Mouse (Mus musculus): ENCODE results near the gene Lekr1.
A peak's percentile ranks its signal among the peaks of the same experiment; 100 is the strongest.

Gene Lekr1

DNA sequence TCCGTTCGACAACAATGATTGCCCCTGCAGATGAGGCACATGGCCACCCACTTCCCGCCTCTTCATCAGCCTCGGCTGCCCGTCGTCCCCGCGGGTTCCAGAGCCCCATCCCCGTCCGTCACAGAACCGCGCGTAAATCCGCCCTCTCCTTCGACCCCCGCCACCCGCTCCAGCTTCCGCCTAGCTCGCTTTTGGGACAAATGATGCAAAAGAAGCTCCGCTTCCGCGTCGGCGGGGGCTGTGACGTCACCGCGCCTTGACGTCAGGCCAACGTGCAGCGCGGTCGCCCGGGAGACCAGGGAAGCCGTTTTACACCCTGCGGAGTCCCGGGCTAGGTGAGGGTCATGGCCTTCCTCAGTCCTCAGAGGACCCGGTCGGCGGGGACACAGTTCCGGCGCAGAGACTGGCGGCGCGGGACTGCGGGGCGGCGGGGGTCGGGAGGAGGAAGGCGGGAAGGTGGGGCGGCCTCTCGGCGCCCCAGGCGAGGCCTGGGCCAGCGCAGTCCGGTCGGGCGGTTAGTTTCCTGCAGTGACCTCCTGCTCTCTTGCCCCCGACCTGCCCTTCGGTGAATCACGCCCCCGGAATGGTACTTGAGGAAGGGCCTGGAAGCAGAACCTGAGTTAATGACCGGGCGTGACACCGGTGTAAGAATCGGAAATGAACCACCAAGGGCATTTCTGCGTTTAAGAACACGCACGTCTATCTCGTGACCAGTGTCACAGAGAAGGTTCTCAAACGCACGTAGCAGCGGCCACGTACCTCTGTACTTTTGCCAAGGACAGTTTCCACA, at the start of gene Lekr1:
Gene Lekr1, plus strand, starts transcription at position 252 of the 790 bp plus-strand sequence.
- peak; percentile 97 for DNase-seq (ENCODE audit: low spot score)

DNA sequence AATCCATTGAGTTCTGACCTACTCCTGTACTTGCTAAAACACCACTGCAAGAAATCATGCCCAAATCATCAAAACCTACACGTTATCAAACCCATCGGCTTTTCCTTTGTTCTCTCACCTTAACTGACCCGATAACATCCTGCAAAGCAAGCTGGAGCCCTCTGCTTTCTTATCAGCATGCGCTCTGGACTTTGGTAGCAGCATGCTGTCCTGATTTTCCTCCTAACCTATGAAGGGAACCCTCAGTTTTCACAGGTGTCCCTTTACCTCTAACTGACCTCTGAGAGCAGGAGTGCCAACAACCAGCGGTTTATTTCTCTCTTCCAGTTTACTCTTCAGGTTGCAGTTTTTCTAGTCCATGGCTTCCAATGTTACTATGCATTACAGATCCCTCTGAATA, 48.5 kb upstream of the Lekr1 start:
- no peak for DNase-seq (ENCODE audit: low spot score)

DNA sequence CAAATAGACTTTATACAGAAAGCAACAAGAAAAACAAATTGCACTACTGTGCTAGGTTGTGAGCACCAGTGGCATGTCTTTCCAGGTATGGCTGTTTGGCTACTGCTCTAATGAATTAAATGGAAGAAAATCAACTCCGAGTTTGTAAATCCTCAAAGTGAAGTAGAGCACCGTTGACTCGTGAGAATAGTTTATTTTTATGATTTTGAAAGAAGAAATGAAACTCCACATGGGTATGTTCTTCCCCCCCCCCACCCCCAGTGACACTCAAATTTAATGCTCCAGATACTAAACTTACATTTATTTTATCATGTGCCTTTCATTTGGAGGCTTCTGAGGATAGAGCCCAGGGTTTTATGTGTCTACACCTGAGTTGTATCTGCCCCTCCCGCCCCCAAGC, 46.7 kb upstream of the Lekr1 start:
- no peak for DNase-seq (ENCODE audit: low spot score)

DNA sequence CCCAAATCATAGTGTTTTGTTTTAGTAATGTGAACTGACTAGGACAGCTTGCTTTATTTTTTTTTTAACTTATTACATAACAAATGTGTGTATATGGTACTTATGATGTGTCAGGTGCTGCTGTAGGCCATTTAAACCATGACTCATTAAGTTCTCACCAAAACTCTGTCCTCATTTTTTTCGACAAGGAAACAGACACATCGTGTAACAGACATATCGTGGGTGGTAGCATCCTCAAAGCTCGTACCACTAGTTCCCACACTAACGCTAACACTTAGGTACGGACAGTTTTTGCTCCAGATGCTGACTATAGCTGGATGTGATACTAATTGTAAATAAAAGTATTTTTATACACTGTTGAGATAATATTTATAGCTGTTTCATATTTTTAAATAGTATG, 43.0 kb upstream of the Lekr1 start:
- DNase-seq (ENCODE audit: low spot score): no peak

DNA sequence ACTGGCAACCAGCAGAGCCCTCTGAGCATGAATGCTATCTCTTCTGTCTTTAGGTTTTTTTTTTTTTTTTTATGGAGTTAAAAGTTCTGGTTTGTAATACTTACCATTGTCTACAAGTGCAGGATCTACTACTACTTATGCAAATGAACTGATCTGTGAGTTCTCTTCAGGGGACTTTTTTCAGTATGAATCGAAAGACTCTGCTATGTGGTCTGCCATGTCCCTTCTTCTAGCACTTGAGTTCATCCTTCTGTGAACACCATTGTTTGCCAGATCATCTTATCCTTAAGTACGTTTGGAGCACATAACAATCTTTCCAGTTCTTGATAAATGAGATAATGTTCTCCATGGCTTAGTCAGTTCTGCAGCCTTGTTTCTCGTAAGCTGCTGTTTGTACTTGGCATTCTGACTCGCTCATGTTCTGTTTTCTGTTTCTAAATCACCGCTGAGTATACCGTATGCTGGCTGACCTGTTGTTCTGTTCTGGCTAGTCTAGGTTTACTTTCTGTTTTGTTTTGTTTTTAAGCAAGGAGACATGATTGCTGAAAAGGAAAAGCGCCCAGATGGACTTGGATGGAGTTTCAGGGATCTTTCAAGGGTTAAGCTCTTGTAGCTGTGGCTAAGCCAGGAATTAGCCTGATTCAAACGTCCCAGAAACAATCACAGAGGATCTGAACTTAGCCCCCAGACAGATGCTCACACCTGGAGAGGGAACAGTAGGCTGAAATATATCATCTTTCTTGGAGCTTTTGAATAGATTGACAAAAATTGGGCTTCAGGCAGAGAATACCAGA, 40.3 kb upstream of the Lekr1 start:
- DNase-seq (ENCODE audit: low spot score): no peak

DNA sequence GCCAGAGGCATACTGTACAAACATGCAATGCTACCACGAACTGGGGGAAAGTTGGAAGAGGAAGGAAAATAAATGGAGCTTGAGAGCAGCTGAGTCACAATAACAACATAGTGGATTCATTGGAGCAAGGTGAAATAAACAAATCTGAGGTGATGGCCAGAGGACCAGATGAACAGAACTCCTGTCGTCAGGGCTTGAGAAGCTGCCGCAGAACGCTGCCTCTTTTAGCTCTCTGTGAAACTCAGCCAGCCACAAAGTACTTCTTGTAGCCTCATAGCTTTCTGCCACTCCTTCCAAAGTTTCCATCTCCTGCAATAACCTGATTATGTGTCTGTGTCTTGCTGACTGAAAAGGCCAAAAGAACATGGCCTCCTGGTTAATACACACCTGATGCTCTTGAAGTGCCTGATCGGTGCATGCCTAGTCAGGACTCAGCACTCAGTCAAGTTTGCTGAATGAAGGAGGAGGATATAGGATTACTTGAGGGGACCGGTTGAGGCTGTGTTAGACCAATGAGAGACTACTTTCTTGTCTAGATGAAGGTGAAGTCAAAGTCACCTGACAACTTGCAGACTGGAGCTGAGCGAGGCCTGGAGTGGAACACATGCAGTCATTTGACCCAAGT, 39.6 kb upstream of the Lekr1 start:
- DNase-seq (ENCODE audit: low spot score): no peak

DNA sequence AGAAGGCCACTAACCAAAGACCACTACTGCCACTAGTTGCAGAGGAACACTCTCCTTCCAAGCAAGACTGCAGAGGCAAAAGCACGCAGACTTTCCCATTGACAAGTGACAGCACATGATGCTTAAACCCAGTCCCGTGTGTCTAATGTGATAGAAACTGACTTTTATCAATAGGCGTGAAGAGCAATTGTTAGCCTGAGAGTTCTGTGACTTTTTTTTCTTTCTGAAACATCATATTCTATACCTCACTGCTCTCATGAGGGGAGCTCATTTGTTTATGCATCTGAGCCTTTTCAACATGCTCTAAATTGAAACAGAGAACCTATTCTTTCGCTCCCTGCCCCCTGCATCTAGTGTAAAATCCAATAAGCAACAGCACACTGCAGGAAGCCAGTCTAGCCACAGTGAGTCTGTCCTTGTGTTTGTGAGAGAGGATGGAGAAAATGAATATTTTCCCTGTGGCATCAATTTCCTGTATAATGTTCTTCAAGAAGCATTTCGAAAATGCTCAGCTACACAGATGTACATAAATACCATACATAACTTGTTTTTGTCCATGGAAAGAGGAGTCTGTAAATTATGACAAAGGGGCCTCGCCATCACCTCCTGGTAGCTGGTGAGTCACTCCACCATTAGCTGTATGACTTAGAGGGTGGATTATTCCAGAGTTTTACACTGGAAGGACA, 38.9 kb upstream of the Lekr1 start:
- DNase-seq (ENCODE audit: low spot score): no peak

DNA sequence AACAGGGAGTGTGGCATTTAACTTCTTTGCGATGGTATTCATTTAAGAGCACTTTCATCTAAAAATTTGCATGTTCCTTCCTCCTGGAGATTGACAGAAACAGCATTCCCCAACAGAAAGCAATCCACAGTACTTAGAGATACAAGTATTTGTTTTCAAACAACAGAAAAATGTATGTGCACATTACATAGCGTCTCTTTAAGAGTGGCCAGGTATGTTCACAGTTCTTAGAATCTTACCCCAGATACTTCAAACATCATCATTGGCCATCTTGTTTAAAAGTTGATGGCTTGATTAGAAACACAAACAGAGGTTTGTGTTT, 38.4 kb upstream of the Lekr1 start:
- DNase-seq (ENCODE audit: low spot score): no peak

DNA sequence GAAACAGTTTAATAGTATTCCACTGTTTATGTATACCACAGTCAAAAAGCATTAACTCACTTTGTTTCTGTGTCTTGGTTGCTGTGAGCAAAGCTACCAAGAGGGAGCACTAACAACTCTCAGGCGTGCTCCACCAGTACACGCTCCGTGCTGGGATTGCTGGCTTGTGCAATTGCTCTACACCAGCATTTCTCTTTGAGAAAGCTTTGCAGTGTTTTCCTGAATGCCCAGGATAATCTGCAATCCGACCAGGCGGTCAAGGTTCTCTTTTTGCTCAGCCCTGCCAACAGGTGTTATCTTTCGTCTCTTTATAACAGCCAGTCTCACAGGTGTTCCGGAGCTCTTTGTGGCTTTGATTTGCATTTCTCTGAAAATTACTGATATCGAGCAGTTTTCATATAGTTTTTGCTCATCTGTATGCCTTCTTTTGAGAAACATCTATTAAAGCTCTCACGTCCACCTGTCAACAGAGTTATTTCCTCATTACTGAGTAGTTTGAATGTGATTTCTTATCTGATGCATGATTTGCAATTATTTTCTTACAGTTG, 36.4 kb upstream of the Lekr1 start:
- no peak for DNase-seq (ENCODE audit: low spot score)

DNA sequence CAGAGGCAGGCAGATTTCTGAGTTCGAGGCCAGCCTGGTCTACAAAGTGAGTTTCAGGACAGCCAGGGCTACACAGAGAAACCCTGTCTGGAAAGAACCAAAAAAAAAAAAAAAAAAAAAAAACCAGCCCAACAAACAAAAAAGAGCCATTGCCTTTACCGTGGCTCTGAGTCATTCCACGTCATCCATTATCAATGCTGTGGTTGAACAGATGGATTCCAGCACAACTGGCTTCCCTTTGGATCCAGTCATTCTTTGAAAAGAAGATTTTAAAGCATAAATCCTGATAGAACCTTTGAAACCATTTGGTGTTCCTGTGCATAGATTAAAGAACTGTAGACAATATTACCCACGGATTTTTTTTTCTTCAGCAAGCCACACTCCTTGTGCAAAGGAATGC, 32.4 kb upstream of the Lekr1 start:
- DNase-seq (ENCODE audit: low spot score): no peak

DNA sequence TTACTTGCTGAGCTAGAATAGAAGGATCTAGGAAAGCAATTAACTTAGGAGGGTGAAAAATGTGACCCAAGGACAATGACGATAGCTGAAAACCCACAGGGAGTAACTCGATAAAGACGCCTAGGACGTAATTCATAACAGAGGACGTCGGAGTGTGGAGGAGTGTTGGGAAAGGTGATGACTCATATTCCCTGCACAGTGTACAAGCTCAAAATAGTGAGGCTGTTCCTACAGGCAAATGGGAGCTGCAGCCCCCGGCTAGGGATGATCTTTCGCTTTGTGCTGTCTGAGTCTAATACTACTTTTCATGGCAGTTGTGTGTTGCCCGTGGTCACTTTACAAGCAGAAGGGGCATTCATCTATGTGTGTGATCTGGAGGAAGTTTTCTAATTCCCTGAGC, 30.0 kb upstream of the Lekr1 start:
- DNase-seq (ENCODE audit: low spot score): no peak

DNA sequence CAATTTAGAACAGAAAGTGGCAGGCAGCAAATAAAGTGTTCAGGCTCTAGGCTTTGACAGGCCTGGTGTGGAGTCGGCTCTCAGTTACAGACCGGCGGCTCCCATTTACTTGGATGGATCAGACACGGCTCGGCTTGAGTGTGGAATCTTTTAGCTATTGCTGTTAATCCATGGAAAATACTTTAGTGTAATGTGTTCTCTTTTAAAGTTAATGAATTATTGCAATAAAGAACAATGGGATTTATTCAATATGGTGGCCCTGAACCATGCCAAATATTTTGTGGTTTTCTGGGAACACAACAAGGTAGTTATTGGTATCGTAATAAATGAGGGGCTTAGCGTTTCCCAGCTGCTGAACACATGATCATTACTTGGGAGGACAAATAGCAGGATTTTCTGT, 28.7 kb upstream of the Lekr1 start:
- DNase-seq (ENCODE audit: low spot score): no peak

DNA sequence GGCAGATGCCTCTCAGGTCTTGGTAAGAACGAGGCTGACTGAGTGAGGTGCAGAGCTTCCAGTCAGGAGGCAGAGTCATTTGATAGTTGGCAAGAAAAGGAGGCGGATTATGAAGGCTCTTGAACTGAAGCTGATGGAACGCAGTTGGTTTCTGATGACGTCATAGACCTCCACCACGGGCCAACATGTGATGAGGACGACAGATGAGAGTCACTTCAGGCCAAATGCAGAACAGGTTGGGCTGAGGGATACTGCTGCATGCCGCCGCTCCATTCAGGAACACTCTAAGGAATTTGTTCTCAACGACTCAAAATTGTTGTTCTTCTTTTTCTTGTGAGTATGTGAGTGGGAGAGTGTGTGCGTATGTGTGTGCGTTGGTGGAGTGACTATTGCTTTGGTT, 27.1 kb upstream of the Lekr1 start:
- no peak for DNase-seq (ENCODE audit: low spot score)

DNA sequence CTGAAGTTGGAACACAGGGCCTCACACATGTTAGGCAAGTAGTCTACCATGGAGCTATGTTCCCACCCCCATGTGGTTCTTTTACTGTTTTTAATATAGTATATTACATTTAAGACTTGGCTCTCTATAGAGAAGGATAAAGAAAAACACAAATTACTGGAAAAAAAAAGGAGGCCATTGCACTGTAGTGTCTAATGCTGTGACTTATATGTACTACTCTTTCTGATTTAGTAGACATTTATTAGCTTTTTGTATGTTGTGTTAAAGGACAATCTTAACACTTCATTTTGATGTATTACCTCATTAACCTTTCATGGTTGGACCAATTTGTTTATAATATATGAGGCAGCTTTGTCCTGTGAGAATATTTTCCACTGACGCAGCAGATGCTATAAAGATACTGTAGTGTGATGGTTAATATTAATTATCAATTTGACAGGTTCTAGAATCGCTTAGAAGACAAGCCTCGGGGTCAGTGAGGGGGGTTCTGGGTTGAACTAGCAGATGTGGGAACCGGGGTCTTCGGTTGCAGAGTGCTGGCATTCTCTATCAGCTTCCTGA, 26.5 kb upstream of the Lekr1 start:
- no peak for DNase-seq (ENCODE audit: low spot score)

DNA sequence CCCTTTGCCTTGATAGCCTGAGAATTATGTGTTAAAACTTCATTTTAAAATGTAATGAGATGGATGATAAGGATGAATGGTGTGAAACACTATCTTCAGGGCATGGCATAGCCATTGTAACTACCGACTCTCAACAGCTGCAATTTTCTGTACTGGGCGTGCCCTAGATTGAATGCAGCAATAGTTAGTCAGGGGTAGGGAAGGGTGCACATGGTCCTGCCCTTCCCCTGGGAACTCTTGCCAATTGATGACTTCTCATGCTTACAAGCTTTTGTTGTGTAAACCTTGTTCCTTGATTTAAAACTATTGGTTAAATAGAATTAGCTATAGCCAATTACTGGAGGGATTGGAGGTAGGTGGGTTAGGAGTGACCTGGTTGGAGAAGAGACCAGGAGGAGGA, 23.1 kb upstream of the Lekr1 start:
- DNase-seq (ENCODE audit: low spot score): no peak

DNA sequence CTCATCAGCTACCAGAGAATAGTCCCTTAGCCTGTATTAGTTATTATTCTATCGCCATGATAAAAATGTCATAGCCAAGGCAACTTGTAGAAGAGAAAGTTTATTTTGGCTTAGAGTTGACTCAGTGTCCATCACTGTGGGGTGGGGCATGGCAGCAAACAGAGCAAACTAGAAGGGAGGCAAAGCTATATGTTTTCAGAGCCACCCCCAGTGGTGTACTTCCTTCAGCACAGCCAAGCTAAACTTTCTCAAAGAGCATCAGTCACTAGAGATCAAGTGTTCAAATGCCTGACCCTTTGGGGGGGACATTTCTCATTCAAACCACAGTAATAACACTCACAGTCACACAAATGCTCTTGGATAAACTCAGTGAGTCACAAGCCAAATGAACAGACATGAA, 22.4 kb upstream of the Lekr1 start:
- no peak for DNase-seq (ENCODE audit: low spot score)

DNA sequence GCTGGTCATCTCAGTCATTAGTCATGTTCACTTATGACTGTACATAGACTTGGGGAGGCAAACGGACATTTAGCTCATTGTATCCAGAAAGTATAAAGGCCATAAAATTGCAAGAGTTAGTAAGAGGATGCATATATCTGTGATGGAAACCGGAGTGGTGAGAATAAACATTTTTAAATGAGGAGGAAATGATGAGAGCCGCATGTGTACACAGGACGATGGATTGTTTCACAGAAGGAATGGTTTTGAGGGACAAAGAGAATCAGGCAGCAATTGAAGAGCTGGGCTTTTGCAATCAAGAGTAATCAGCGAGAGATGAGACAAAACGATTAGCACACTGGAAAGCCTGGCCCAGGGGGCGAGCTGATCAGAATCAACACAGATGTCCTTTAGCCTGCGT, 18.4 kb upstream of the Lekr1 start:
- DNase-seq (ENCODE audit: low spot score): no peak

DNA sequence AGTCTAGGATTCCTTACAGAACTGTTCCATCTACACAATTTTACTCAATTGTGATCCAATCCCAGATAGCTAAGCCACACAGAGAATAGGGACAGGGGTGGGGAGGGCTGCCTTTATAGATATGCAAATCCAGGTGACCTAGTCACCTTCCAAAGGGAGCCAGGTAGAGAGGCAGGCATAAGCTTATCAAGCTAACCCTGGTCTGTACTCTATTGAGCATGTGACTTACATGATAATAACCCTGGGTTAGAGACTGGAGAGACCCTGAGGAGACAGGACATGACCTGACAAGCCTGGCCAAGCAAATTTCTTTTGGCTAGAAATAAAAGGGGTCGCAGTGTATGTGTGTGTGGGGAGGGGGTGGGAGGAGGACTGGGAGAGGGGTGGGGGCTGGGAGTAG, 17.1 kb upstream of the Lekr1 start:
- DNase-seq (ENCODE audit: low spot score): no peak

DNA sequence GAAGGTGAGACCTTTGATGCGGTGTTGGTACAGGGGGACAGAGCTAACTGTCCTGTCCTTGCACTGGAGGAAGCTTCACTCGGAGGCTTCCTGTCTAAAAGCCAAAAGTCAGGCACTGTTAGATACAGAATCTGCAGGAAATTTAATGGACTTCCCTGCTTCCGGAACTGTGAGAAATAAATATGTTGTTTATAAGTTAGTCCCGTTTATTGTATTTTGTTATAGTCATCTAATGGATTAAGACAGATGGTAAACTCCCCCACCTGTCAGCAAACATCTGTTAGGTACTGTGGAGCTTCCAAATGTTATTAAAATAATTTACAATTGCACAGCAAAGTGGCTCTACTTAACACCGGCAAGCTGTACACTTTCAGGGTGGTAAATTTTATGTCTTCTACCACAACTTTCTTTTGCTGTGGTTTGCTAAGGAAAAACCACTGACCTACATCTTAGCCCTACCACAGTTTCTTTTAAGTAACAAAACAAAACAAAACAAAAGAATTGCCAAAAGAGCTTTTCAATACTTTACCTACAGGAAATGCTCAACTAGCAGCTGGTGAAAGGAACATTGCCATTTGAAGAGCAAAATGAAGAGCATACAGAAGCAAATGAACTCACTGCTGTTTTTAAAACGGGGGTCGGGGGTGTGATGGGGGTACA, 15.7 kb upstream of the Lekr1 start:
- no peak for DNase-seq (ENCODE audit: low spot score)

DNA sequence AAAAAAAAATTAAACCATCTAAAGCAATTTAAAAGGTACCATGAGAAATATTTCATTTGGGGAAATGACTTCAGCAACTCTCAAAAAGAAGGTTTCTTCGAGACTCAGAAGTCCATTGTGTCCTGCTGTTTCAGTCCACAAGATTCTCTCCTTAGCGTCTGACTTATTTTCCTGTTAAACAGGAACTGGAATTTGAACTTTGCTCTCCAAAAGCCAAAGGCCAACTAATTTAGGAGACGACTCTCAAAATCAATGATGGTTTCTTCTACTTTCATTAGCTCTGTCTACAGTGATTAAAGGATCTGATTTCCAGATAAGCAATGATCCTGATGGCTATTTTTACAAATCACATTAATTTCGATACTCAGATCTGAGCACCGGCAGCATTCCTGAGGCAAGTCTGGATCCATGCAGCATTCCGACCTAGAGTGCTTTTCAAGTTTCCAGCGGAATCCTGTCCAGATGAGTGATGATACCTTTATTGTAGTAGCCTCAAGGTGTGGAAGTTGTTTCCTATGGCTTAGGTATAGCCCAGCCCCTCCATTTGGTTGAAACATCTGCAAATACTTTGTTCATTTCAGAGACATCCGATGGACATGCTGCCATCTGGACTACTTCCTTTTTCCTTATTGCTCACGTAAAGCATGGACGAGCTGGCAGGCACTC, 11.4 kb upstream of the Lekr1 start:
- peak; percentile 68 for DNase-seq (ENCODE audit: low spot score)

DNA sequence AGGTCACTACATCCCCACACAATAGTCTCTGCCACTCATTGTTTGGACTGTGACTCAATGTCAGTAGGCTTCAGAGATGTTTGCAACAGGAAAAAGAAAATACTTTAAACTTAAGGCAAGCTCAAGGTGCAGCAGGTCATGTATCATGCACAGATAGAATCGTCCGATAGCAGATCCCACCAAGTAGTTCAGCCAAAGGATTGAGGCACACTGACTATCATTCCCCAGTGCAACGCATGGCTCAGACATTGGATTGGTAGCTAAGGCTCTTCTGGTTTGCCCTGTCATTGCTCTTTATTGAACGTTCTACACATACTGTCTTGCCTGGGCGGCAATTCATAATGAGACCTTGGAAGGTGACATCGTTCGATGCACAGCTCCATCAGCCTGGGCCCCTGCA, 9.6 kb upstream of the Lekr1 start:
- DNase-seq (ENCODE audit: low spot score): no peak

Measured in embryo, embryonic 10 days (tissue).